Mouse (Mus musculus): ENCODE data around the gene Sectm1b. TPM values are rescaled to one million over a fixed set of nuclear protein-coding genes. Genes with fewer than 3 reads are reported as not detected.

Gene Sectm1b
- polyA plus RNA-seq, 1 experiment from 2014 or later = 166 TPM

DNA sequence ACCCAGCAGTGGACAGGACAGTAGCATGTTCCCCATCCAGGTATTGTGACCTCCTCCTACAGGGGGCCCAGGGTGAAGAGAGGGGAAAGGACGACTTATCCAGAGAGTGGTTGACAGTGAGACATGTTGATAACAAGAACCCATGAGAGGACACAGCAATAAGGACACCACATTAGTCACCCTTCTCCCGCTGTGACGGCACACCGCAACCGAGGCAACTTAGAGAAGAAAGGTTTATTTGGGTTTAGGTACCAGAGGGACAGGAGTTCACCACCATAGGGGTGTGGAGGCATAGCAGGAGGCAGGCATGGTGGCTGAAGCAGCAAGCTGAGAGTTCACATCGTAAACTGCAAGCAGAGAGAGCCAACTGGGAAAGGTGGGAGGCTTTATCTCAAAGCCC lies 57.2 kb downstream of the Sectm1b start:
- H3K36me3 ChIP-seq (ENCODE audit: control insufficient read depth, insufficient read depth) = no peaks in the 10 kb centered on the region
- no peak overlapping the region for H3K4me3 ChIP-seq (ENCODE audit: low read depth, low read length)
- no peak for ATAC-seq
- no peak overlapping the region for H3K9ac ChIP-seq (ENCODE audit: low read depth, low read length)
- H3K27ac ChIP-seq (ENCODE audit: low read depth, low read length) = no peak overlapping the region
- H3K27me3 ChIP-seq (replicated peaks; ENCODE audit: control insufficient read depth, insufficient read depth, low read length) = no peaks in the 10 kb centered on the region
- no peaks in the 10 kb centered on the region for H3K4me1 ChIP-seq (replicated peaks; ENCODE audit: control insufficient read depth, insufficient read depth, low read length)
- H3K4me2 ChIP-seq (replicated peaks; ENCODE audit: low read depth) = no peak overlapping the region
- no peak for TF ChIP-seq CTCF (IDR thresholded peaks at IDR 0.05; ENCODE audit: low read depth)
- H3K9me3 ChIP-seq (ENCODE audit: control insufficient read depth) = no peaks in the 10 kb centered on the region
- 67% methylated on average over 6 of the region's 6 CpGs for WGBS

DNA sequence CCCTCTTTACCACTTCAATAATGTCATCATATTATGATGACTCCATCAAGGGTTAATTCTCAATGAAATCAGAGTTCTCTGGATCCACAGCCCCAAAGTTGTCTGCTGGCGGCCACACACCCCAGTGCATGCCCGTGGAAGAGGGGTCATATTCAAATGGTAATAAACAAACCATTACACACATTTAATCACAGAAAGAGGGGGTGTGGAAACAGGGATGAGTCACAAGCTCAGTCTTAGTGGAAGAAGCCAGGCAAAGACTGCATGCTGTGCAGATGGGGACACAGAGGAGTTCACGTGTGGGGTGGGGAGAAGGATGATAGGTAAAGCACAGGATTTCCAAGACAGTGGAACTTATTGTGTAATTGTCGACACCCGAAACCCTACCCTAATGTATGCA lies 59.1 kb downstream of the Sectm1b start:
- H3K27ac ChIP-seq (ENCODE audit: low read depth, low read length) = no peak overlapping the region
- H3K4me2 ChIP-seq (replicated peaks; ENCODE audit: low read depth) = no peak overlapping the region
- H3K9ac ChIP-seq (ENCODE audit: low read depth, low read length) = no peak overlapping the region
- no peaks in the 10 kb centered on the region for H3K4me1 ChIP-seq (replicated peaks; ENCODE audit: control insufficient read depth, insufficient read depth, low read length)
- 46% methylated on average over 5 of the region's 5 CpGs for WGBS
- no peak overlapping the region for H3K4me3 ChIP-seq (ENCODE audit: low read depth, low read length)
- TF ChIP-seq CTCF (IDR thresholded peaks at IDR 0.05; ENCODE audit: low read depth) = no peak
- H3K27me3 ChIP-seq (replicated peaks; ENCODE audit: control insufficient read depth, insufficient read depth, low read length) = no peaks in the 10 kb centered on the region
- no peaks in the 10 kb centered on the region for H3K9me3 ChIP-seq (ENCODE audit: control insufficient read depth)
- ATAC-seq = no peak
- H3K36me3 ChIP-seq (ENCODE audit: control insufficient read depth, insufficient read depth) = no peaks in the 10 kb centered on the region

Other genes starting within 250 kb of the Sectm1b start
- 10.1 and 11.3 TPM in 2 replicates for gene Fasn, start 239.0 kb downstream of the Sectm1b start, polyA plus RNA-seq (2015; fragmentation: Nextera tagmentation; extraction: Ambion mirVana)
- 1.1 and 1.3 TPM in 2 replicates for gene Ccdc57, start 130.7 kb downstream of the Sectm1b start, polyA plus RNA-seq (2015; fragmentation: Nextera tagmentation; extraction: Ambion mirVana)
- 7.2 and 8.0 TPM in 2 replicates for gene Slc16a3, start 115.1 kb downstream of the Sectm1b start, polyA plus RNA-seq (2015; fragmentation: Nextera tagmentation; extraction: Ambion mirVana)
- 62.0 and 65.6 TPM in 2 replicates for gene Csnk1d, start 72.2 kb downstream of the Sectm1b start, polyA plus RNA-seq (2015; fragmentation: Nextera tagmentation; extraction: Ambion mirVana)
- gene Cd7, start 24.2 kb downstream of the Sectm1b start, polyA plus RNA-seq (2015; fragmentation: Nextera tagmentation; extraction: Ambion mirVana) = 2.2 and 2.3 TPM in 2 replicates
- 10.0 and 10.2 TPM in 2 replicates for gene Sectm1a, start 17.7 kb upstream of the Sectm1b start, polyA plus RNA-seq (2015; fragmentation: Nextera tagmentation; extraction: Ambion mirVana)
- 0.33 and 0.56 TPM in 2 replicates for gene Tex19.2, start 55.1 kb upstream of the Sectm1b start, polyA plus RNA-seq (2015; fragmentation: Nextera tagmentation; extraction: Ambion mirVana)
- gene Tex19.1, start 82.6 kb upstream of the Sectm1b start, polyA plus RNA-seq (2015; fragmentation: Nextera tagmentation; extraction: Ambion mirVana) = not detected in 2 replicates
- gene Uts2r, start 96.7 kb upstream of the Sectm1b start, polyA plus RNA-seq (2015; fragmentation: Nextera tagmentation; extraction: Ambion mirVana) = not detected in 2 replicates
- 7.3 and 8.4 TPM in 2 replicates for gene Hexdc, start 140.9 kb upstream of the Sectm1b start, polyA plus RNA-seq (2015; fragmentation: Nextera tagmentation; extraction: Ambion mirVana)
- gene Ogfod3, start 141.1 kb upstream of the Sectm1b start, polyA plus RNA-seq (2015; fragmentation: Nextera tagmentation; extraction: Ambion mirVana) = 33.7 and 34.8 TPM in 2 replicates
- 21.0 and 23.2 TPM in 2 replicates for gene Cybc1, start 165.8 kb upstream of the Sectm1b start, polyA plus RNA-seq (2015; fragmentation: Nextera tagmentation; extraction: Ambion mirVana)
- gene Narf, start 173.7 kb upstream of the Sectm1b start, polyA plus RNA-seq (2015; fragmentation: Nextera tagmentation; extraction: Ambion mirVana) = 13.5 and 13.9 TPM in 2 replicates
- gene Foxk2, start 196.4 kb upstream of the Sectm1b start, polyA plus RNA-seq (2015; fragmentation: Nextera tagmentation; extraction: Ambion mirVana) = 3.7 TPM in 2 replicates

Measured in intestine, postnatal 0 days (tissue).